Mouse (Mus musculus) left cerebral cortex, adult 2 months (tissue): ENCODE measurements around the gene Cypt3. TPM values are rescaled to one million over a fixed set of nuclear protein-coding genes. Genes with fewer than 3 reads are reported as not detected.
A peak's percentile ranks its signal among the peaks of the same experiment; 100 is the strongest.

Experiments
- DNase-seq, 2 experiments: peaks; one replicate each; pipeline ENCODE4 v3.0.0; 2021 to 2022; ENCODE audit warnings: low spot score in 2 of 2, mixed read lengths in 1 of 2; ENCODE audit errors: extremely low spot score in 1 of 2
- H3K27ac ChIP-seq: fragments of 200-600 bp; 2 replicates; pipeline ENCODE4 v1.8.1; 2022
- H3K4me3 ChIP-seq: fragments of 200-600 bp; 2 replicates; pipeline ENCODE4 v1.8.1; 2022
- CTCF ChIP-seq: fragments of 200-600 bp; IDR thresholded peaks from 2 replicates; pipeline ENCODE4 v1.8.1; 2022; ENCODE audit warnings: antibody characterized with exemption, mild to moderate bottlenecking, moderate library complexity
- intact Hi-C: fragments of 180-260 bp; cut with DNase I; formaldehyde crosslinking; loops from one replicate; pipeline ENCODE4 v1.15.1; 2025
- long read RNA-seq, 2 experiments: library from polyadenylated mRNA; stranded (forward); transcript quantifications; one replicate each; pipeline ENCODE4 v2.0.0; 2021; ENCODE audit warnings: borderline mapping rate in 2 of 2
- total RNA-seq, 2 experiments: library from RNA; stranded (reverse); gene quantifications; 2 replicates each; pipeline ENCODE4 v1.2.3; 2021

Cypt3 gene
- total RNA-seq = not detected
- long read RNA-seq, experiment 1 = 0 reads
- long read RNA-seq, experiment 2 = 0 reads

DNA sequence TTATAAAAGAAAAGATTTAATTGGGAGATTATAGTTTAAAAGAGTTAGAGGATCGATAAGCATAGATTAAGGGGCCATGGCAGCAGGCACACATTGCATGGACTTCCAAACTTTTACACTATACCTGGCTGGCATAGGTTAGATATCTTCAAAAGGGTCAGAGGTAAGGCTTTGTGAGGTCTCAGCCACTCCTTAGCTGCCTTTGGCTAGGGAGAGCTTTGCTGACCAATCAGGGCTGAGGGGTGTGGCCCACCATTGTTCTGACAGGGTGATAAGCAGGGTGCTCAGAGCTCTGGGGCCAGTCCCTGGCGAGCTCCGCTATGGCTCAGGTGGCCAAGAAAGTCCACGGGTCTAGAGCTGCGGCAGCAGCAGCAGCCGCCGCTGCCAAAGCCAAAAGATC, at the start of gene Cypt3:
Gene Cypt3, plus strand, starts transcription at position 301 of the 400 bp plus-strand sequence.
- no peak within 1 kb of the TSS for H3K4me3 ChIP-seq
- TF ChIP-seq CTCF = no peak
- DNase-seq = no peak
- H3K27ac ChIP-seq = no peak within 1 kb of the TSS
- intact Hi-C loops = no loop called here

GRCm38 (mm10) chrX:153515491-153515890, 42.9 kb upstream of the Cypt3 start:
- DNase-seq = no peak
- no peak for TF ChIP-seq CTCF
- H3K27ac ChIP-seq = no peak overlapping the region
- intact Hi-C loops = no loop called here
- H3K4me3 ChIP-seq = no peak overlapping the region

DNA sequence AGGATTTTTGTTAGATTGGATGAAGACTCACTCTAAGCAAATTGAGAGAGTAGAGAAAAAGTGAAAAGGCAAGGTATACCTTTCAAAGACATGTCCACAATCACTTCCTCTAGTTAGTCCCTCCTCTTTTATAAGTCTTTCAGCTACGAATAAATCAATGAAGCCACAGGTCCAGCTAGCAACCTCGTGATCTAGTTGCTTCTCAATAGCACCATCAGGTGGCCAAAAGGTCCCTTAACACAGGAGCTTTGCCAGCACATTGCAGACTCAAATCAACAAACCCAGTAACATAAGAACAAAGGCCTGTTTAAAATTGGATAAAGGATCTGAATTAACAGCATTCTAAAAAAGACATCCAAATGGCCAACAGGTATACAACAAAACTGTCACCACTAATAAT, 30.0 kb upstream of the Cypt3 start:
- Histone ChIP-seq H3K27ac (no peak overlapping the region), H3K4me3 (no peak overlapping the region)
- intact Hi-C loops = no loop called here
- TF ChIP-seq CTCF = peak; percentile 36
- DNase-seq = peak in 1 of 2 experiments; percentile 8

DNA sequence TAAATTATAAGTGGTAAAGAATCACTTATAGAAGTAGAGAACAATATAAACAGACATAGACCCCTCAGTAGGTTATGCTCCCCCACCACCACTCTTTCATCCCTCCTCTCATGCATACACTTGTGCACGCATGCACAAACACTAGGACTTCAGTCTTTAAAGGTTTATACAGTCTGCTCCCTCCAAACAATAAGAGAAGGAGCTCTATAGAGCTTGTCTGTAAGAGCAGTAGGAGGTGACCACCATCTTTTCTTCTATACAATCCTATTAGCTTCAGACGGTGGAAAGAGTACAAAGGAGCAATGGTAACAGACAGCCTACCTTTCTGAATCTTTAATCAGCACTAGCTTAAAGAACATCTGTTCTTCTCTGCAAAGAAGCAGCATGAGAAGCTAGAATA, 1.8 kb upstream of the Cypt3 start:
- no peak for TF ChIP-seq CTCF
- Histone ChIP-seq H3K27ac (no peak overlapping the region), H3K4me3 (no peak overlapping the region)
- no peak for DNase-seq
- intact Hi-C loops = no loop called here

DNA sequence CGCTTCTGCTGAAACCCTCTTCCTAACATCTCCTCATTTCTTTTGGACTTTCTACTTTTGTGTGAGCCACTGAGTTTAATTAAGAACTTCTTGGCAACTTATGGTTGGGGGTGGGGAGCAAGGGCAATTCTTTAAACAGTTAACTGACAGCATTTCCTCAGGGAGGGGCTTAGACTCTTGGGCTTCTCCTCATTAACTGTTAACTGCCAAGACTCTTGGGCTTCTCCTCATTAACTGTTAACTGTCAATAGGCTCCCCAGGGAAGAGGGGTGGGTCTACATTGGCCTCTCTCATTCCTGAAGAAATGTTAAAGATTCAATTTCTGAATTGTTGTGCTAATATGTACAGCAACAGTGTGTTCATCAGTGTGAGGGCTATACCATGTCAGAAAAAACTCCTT, 6.3 kb downstream of the Cypt3 start:
- Histone ChIP-seq H3K4me3 (no peak overlapping the region), H3K27ac (no peak overlapping the region)
- TF ChIP-seq CTCF = no peak
- intact Hi-C loops = no loop called here
- no peak for DNase-seq

GRCm38 (mm10) chrX:153599583-153599982, 41.2 kb downstream of the Cypt3 start:
- intact Hi-C loops = no loop called here
- Histone ChIP-seq H3K4me3 (no peak overlapping the region), H3K27ac (no peak overlapping the region)
- DNase-seq = no peak
- no peak; the same call in 1 of the 2 replicates for TF ChIP-seq CTCF

Other genes with a start within 250 kb of the Cypt3 start
- 100 to 1,000 TPM; 211 to 223 TPM for gene Ubqln2, start 60.4 kb upstream of the Cypt3 start, total RNA-seq
- gene Kctd12b, start 137.8 kb downstream of the Cypt3 start, total RNA-seq = 1 to 10 TPM; 2.1 to 3.2 TPM
- 10 to 100 TPM; 48.6 to 52.9 TPM for gene Nbdy, start 165.0 kb downstream of the Cypt3 start, total RNA-seq